8 mouse cellular contexts compared by ENCODE assay signal in genomic region chr4:141538408-141539212, GRCm38 (mm10). TPM values are rescaled to one million over a fixed set of nuclear protein-coding genes. Genes with fewer than 3 reads are reported as not detected.
DNase-seq lines count a peak whose midpoint lies in the region; ATAC-seq and TF ChIP-seq lines count a peak whose summit lies in the region.

Spen (minus strand) TSS chr4:141538597.

- H3K36me3 ChIP-seq in forebrain, postnatal 0 days (ENCODE audit: insufficient read depth) = no peaks in the 10 kb centered on the region
- H3K36me3 ChIP-seq in lung, embryonic 16.5 days (ENCODE audit: control insufficient read depth, insufficient read depth, low read length) = no peaks in the 10 kb centered on the region
- no peaks in the 10 kb centered on the region for H3K36me3 ChIP-seq in thymus, adult 2 months (ENCODE audit: control insufficient read depth, insufficient read depth, low read length)

- H3K4me2 ChIP-seq in forebrain, postnatal 0 days (ENCODE audit: low read depth) = peak within 1 kb of the TSS; percentile 82
- H3K4me2 ChIP-seq in lung, embryonic 16.5 days (ENCODE audit: low read depth, low read length) = peak within 1 kb of the TSS; percentile 99

- DNase-seq in MEL-GATA-1-ER (ENCODE audit: extremely low read depth, low read depth) = peak; percentile 59
- DNase-seq in cerebellum, adult 2 months = peak; percentile 93 to 95
- peak; percentile 98 for DNase-seq in forebrain, postnatal 0 days
- peak; percentile 95 for DNase-seq in heart, postnatal 4 days
- DNase-seq in layer of hippocampus, adult 9-11 months = peak; percentile 96
- peak; percentile 93 for DNase-seq in ovary, adult 18-20 months (ENCODE audit: low spot score)
- peak; percentile 93 for DNase-seq in thymus, adult 2 months

- no peak for TF ChIP-seq CTCF in cerebellum, adult 2 months (IDR thresholded peaks at IDR 0.05; ENCODE audit: borderline replicate concordance, insufficient read depth, low read depth, low read length)
- no peak for TF ChIP-seq CTCF in forebrain, postnatal 0 days (IDR thresholded peaks at IDR 0.05; ENCODE audit: low read depth)
- peak; percentile 62 for TF ChIP-seq CTCF in thymus, adult 2 months (IDR thresholded peaks at IDR 0.05; ENCODE audit: borderline replicate concordance, control insufficient read depth, extremely low read depth, insufficient read depth, low read length, poor library complexity)

- H3K27ac ChIP-seq in cerebellum, adult 2 months (ENCODE audit: insufficient read depth, low read length) = peak within 1 kb of the TSS; percentile 88
- H3K27ac ChIP-seq in forebrain, postnatal 0 days (ENCODE audit: low read depth, low read length) = peak within 1 kb of the TSS; percentile 96
- peak within 1 kb of the TSS; percentile 100 for H3K27ac ChIP-seq in lung, embryonic 16.5 days (ENCODE audit: low read length)
- peak within 1 kb of the TSS; percentile 90 for H3K27ac ChIP-seq in thymus, adult 2 months (ENCODE audit: control insufficient read depth, insufficient read depth, low read length)

- WGBS in cerebellum, adult 2 months = under 1% methylated on average over 88 of the region's 88 CpGs
- 1% methylated on average over 79 of the region's 88 CpGs for WGBS in forebrain, postnatal 0 days
- WGBS in lung, embryonic 16.5 days = under 1% methylated on average over 73 of the region's 88 CpGs
- WGBS in thymus, adult 2 months = 1% methylated on average over 84 of the region's 88 CpGs

- no peaks in the 10 kb centered on the region for H3K9me3 ChIP-seq in forebrain, postnatal 0 days (ENCODE audit: low read length)
- no peaks in the 10 kb centered on the region for H3K9me3 ChIP-seq in lung, embryonic 16.5 days (ENCODE audit: control insufficient read depth, low read length)

- H3K4me3 ChIP-seq in cerebellum, adult 2 months (replicated peaks; ENCODE audit: insufficient read depth, low read depth, low read length) = peak within 1 kb of the TSS; percentile 82
- peak within 1 kb of the TSS; percentile 89 for H3K4me3 ChIP-seq in forebrain, postnatal 0 days (ENCODE audit: low read depth, low read length)
- H3K4me3 ChIP-seq in lung, embryonic 16.5 days (ENCODE audit: low read length) = peak within 1 kb of the TSS; percentile 92
- H3K4me3 ChIP-seq in thymus, adult 2 months (ENCODE audit: control insufficient read depth, insufficient read depth, low read length) = peak within 1 kb of the TSS; percentile 84

- ATAC-seq in forebrain, postnatal 0 days = peak; percentile 81
- peak; percentile 91 for ATAC-seq in lung, embryonic 16.5 days (ENCODE audit: low read depth)

- H3K9ac ChIP-seq in forebrain, postnatal 0 days = peak within 1 kb of the TSS; percentile 90
- H3K9ac ChIP-seq in lung, embryonic 16.5 days (ENCODE audit: low read length) = peak within 1 kb of the TSS; percentile 92

- peaks cover 7% of the 10 kb centered on the region; the same call in 1 of the 2 replicates for H3K4me1 ChIP-seq in cerebellum, adult 2 months (ENCODE audit: control insufficient read depth, insufficient read depth, low read length)
- H3K4me1 ChIP-seq in forebrain, postnatal 0 days (ENCODE audit: insufficient read depth) = peaks cover 19% of the 10 kb centered on the region
- H3K4me1 ChIP-seq in lung, embryonic 16.5 days (replicated peaks; ENCODE audit: control insufficient read depth, insufficient read depth, low read length) = peaks cover 22% of the 10 kb centered on the region
- peaks cover 11% of the 10 kb centered on the region for H3K4me1 ChIP-seq in thymus, adult 2 months (replicated peaks; ENCODE audit: control insufficient read depth, insufficient read depth, low read length)

- H3K27me3 ChIP-seq in cerebellum, adult 2 months (ENCODE audit: control insufficient read depth, insufficient read depth, low read length) = no peaks in the 10 kb centered on the region
- no peaks in the 10 kb centered on the region for H3K27me3 ChIP-seq in forebrain, postnatal 0 days (ENCODE audit: insufficient read depth, low read length)
- H3K27me3 ChIP-seq in lung, embryonic 16.5 days (ENCODE audit: control insufficient read depth, insufficient read depth, low read depth, low read length) = no peaks in the 10 kb centered on the region
- H3K27me3 ChIP-seq in thymus, adult 2 months (ENCODE audit: control insufficient read depth, insufficient read depth, low read length) = no peaks in the 10 kb centered on the region

- TF ChIP-seq POLR2A in cerebellum, adult 2 months (IDR thresholded peaks at IDR 0.05; ENCODE audit: borderline replicate concordance, insufficient read depth, low read length) = peak; percentile 94
- peak; percentile 96 for TF ChIP-seq POLR2A in thymus, adult 2 months (IDR thresholded peaks at IDR 0.05; ENCODE audit: control insufficient read depth, extremely low read depth, insufficient read depth, low read length, poor library complexity)

RNA-seq across cellular contexts. Expression of gene Spen, which starts in this region (rescaled TPM):
- 16.6 and 18.6 TPM in 2 replicates for polyA plus RNA-seq in cerebellum, adult 2 months (2012; rRNA removed)
- total RNA-seq in forebrain, postnatal 0 days (2014; rRNA removed) = 21.7 and 24.7 TPM in 2 replicates
- 6.0 and 10.7 TPM in 2 replicates for polyA plus RNA-seq in forebrain, postnatal 0 days (2015; fragmentation: Nextera tagmentation; extraction: Ambion mirVana)
- 10 to 100 TPM; 33.7 to 34.9 TPM for total RNA-seq in heart, postnatal 4 days (2021)
- polyA plus RNA-seq in lung, embryonic 16.5 days (2015; fragmentation: Nextera tagmentation; extraction: Ambion mirVana) = 6.9 and 7.4 TPM in 2 replicates
- polyA plus RNA-seq in thymus, adult 2 months (2012; rRNA removed) = 63.4 and 84.1 TPM in 2 replicates

Comparison
In these comparisons a context has a peak if more than half of its experiments do, and no peak if none do; other contexts are left out.
1. Peak in every context shown above with its lines: DNase-seq, ATAC-seq, H3K4me3 ChIP-seq and H3K27ac ChIP-seq.